Mouse (Mus musculus) C3H10T1/2 (cell line): Measurements from ENCODE around the gene Rps21. TPM values are rescaled to one million over a fixed set of nuclear protein-coding genes. Genes with fewer than 3 reads are reported as not detected.

Experiments
- polyA plus RNA-seq, 2 experiments: library from polyadenylated mRNA; unstranded; fragments of >200 nt; fragmentation: generic; extraction: Trizol; gene quantifications; one replicate each; pipeline ENCODE4 v1.2.1; 2012; ENCODE audit warnings: missing spikeins in 2 of 2

The Rps21 gene
- polyA plus RNA-seq, result 1,000 to 10,000 TPM; 5,174 to 7,203 TPM

DNA sequence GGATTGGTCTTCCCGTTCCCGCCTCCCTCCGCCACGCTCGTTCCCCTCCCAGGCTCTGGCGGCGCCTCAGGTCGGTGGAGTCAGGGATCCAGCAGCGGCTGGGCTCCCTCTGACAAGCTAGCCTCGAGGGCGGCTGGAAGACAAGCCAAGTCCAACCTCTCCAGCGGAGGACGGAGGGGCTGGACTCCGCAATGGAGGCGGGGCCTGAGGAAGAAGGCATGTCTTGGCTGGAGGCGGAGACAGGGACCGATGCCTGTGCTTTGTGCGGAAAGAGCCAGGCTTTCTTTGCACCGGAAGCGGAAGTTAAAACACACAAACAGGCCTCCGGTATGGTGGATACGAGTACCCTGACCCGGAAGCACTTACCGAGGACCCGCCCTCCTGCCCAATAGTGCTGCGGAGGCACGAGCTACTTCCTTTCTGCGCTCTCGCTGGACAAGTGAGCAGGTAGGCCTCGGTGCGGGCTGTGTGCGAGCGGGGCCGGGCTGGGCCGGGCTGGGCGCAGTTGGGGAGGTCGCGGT lies at the start of gene Rps21:
TSS of gene Rps21 (plus strand) at position 377 of the 521 bp plus-strand sequence.

DNA sequence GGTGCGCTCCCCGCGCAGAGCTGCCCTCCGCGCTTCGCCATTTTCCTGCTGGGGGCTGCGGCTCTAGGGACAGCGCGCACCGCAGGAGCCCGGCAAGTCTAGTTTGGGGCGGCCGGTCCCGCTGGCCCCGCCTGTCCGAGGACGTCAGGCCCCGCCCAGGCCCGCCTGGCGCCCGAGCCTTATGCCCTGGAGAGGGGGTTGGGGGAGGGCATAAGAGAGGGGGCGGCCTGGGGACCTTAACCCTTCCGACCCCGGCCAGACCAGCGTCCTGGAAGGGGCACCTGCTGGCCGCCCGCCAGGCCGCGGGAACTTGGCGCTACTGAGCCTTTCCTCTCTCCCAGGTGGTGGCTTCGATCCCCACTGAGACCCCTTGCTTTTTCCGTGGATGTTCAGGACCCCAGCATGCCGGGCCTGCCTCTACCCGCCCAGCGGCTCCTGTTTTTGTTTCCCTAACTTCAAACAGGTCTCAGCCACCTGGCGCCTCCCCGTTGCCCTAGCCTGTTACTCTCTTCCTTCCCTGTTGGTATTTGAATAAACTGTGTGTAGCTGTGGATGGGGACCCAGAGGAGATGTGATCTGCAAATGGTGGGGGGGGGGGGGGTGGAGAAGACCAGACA lies 31.3 kb upstream of the Rps21 start, which contains the start of gene Lama5:
TSS of gene Lama5 (minus strand) at position 98 of the 617 bp plus-strand sequence.

DNA sequence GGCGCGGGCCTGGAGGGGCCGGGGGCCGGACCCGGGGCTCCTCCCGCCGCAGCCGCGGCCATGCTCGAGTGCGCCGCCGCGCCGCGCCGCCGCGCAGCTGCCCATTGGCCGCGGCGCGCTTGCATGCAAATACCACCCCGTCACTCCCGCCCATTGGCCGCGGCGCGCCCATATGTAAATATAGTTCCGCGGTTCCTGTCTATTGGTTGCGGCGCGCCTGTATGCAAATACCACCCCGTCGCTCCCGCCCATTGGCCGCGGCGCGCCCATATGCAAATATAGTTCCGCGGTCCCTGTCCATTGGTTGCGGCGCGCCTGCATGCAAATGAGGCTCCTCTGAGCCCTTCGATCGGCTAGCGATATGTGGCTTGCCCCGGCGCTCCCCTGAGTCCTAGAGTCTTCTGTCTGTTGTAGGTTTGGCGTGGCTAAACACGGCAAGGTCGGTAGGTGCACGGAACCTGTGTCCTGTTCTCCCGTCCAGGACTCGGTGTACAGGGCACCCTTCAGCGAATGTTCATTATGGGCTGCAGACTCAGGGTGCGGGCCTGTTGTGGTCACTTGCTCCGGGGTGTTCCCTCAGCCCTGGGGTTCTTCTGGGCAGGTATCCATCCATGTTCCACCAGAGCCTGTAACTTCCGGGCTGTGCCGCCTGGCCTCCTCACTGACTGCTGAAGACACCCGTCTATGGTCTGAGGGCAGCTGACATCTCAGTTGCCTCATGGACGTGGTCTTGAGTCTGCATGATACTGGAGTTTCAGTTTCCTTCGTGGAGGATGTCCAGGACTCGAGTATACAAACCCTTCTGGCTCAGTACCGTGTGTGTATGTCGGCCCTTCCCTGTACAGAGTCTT lies 16.4 kb downstream of the Rps21 start, which contains the start of gene Cables2:
TSS of gene Cables2 (minus strand) at position 103 of the 851 bp plus-strand sequence.

DNA sequence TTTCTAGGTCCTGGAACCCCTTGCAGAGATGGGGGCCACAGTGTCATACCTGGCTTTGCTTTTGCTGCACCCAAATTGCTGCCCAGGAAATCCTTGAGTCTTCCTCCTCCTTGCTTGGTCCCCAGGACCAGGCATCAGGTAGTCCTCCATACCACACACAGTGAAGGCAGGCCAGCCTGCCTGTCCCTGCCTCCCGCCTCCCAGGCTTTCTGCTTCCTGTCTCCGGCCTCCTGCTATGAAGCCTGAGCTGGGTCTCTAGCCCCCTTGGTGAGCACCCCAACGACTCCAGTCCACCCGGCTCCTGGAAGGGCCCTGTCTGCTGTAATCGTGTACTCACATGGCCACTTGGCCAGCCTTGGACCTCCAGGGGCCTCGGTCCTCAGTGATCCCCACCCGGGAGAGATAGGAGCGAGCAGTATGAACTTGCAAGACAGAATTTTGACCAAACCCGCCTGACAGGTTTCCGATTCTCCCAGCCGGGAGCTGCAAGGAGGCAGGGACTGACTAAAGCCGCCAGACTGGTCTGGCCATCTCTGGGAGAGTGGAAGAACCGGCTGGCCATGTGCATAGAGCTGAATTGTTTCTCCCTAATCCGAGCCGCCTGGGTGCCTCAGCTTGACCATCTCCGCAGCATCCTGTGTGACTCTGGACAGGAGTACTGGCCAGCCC lies 32.4 kb downstream of the Rps21 start, which contains the start of gene Rbbp8nl:
TSS of gene Rbbp8nl (minus strand) at position 440 of the 669 bp plus-strand sequence.

Other genes starting within 250 kb of the Rps21 start
- gene Lsm14b, start 232.4 kb upstream of the Rps21 start, polyA plus RNA-seq, result 10 to 100 TPM in 1 of 2 experiments, 1 to 10 TPM in 1; 9.8 to 26.9 TPM
- 100 to 1,000 TPM; 334 to 547 TPM for gene Psma7, start 214.9 kb upstream of the Rps21 start, polyA plus RNA-seq
- gene Ss18l1, start 214.9 kb upstream of the Rps21 start, polyA plus RNA-seq, result 1 to 10 TPM in 1 of 2 experiments, under 1 TPM in 1; 0.08 to 1.6 TPM
- 10 to 100 TPM in 1 of 2 experiments, 1 to 10 TPM in 1; 10.0 to 15.7 TPM for gene Mtg2, start 186.8 kb upstream of the Rps21 start, polyA plus RNA-seq
- gene Hrh3, start 152.9 kb upstream of the Rps21 start, polyA plus RNA-seq, result under 1 TPM in 1 of 2 experiments, not detected in 1; 0.07 TPM
- gene Osbpl2, start 138.1 kb upstream of the Rps21 start, polyA plus RNA-seq, result 10 to 100 TPM in 1 of 2 experiments, 1 to 10 TPM in 1; 4.6 to 23.6 TPM
- gene Adrm1, start 85.9 kb upstream of the Rps21 start, polyA plus RNA-seq, result 100 to 1,000 TPM; 108 to 168 TPM
- 1 to 10 TPM; 5.8 to 9.6 TPM for gene Lama5, start 31.5 kb upstream of the Rps21 start, polyA plus RNA-seq
- gene Cables2, start 16.1 kb downstream of the Rps21 start, polyA plus RNA-seq, result 1 to 10 TPM; 5.3 to 9.5 TPM
- gene Rbbp8nl, start 32.5 kb downstream of the Rps21 start, polyA plus RNA-seq, result not detected
- not detected for gene Gata5, start 77.3 kb downstream of the Rps21 start, polyA plus RNA-seq
- gene Slco4a1, start 198.9 kb downstream of the Rps21 start, polyA plus RNA-seq, result 1 to 10 TPM in 1 of 2 experiments, not detected in 1; 2.5 TPM
- not detected for gene Ntsr1, start 242.6 kb downstream of the Rps21 start, polyA plus RNA-seq